Mouse (Mus musculus) CH12.LX (cell line): Measurements from ENCODE around the gene Arvcf.

Source experiments
- BHLHE40 ChIP-seq: IDR thresholded peaks from 2 replicates; pipeline ENCODE4 v1.6.1; 2011; ENCODE audit warnings: mild to moderate bottlenecking, low read depth, low read length, improper control_type of control experiment
- CHD1 ChIP-seq: IDR thresholded peaks from 2 replicates; pipeline ENCODE4 v1.6.1; 2012; ENCODE audit warnings: low read depth, low read length, improper control_type of control experiment, inconsistent platforms
- CTCF ChIP-seq, 2 experiments: IDR thresholded peaks in 1 of 2; conservative IDR thresholded peaks in 1 of 2; 2 replicates each; pipeline ENCODE4 v1.5.1; 2011 to 2012; ENCODE audit warnings: low read depth in 2 of 2, low read length in 2 of 2, improper control_type of control experiment in 1 of 2, inconsistent platforms in 1 of 2, mild to moderate bottlenecking in 1 of 2, moderate library complexity in 1 of 2
- E2F4 ChIP-seq: IDR thresholded peaks from 2 replicates; pipeline ENCODE4 v1.6.1; 2011; ENCODE audit warnings: low read depth, low read length, improper control_type of control experiment; ENCODE audit not compliant: insufficient replicate concordance
- KAT2A ChIP-seq: IDR thresholded peaks from 2 replicates; pipeline ENCODE4 v1.6.1; 2012; ENCODE audit warnings: low read length, improper control_type of control experiment, inconsistent platforms; ENCODE audit not compliant: insufficient replicate concordance
- MAX ChIP-seq: IDR thresholded peaks from 2 replicates; pipeline ENCODE4 v1.6.1; 2011; ENCODE audit warnings: low read length, improper control_type of control experiment
- MYC ChIP-seq: IDR thresholded peaks from 2 replicates; pipeline ENCODE4 v1.6.1; 2011; ENCODE audit warnings: low read depth, mild to moderate bottlenecking, improper control_type of control experiment, low read length
- POLR2A ChIP-seq: IDR thresholded peaks from 2 replicates; pipeline ENCODE4 v1.6.1; 2011; ENCODE audit warnings: low read depth, mild to moderate bottlenecking, improper control_type of control experiment, low read length
- POLR2AphosphoS2 ChIP-seq: IDR thresholded peaks from 2 replicates; pipeline ENCODE4 v1.6.1; 2011; ENCODE audit warnings: low read depth, low read length, improper control_type of control experiment
- RCOR1 ChIP-seq: conservative IDR thresholded peaks from 2 replicates; pipeline ENCODE4 v1.6.1; 2012; ENCODE audit warnings: low read depth, mild to moderate bottlenecking, inconsistent platforms, low read length, improper control_type of control experiment

- TF ChIP-seq E2F4 (no peak), MYC (no peak), CTCF (conservative IDR thresholded peaks at IDR 0.05 in 1 of 2, IDR thresholded peaks at IDR 0.05 in 1 of 2; ENCODE audit: low read depth in 2 of 2, low read length in 2 of 2) (no peak), POLR2A (no peak), RCOR1 (no peak), POLR2AphosphoS2 (no peak), KAT2A (no peak), MAX (no peak), CHD1 (no peak), BHLHE40 (no peak)
Measured at GRCm38 (mm10) chr16:18423915-18424265, 75.9 kb downstream of the Arvcf start.
